Mouse (Mus musculus) liver, embryonic 14.5 days (tissue): ENCODE measurements around the gene Fbf1.

Experiments
- CTCF ChIP-seq: IDR thresholded peaks from 2 replicates; pipeline ENCODE4 v1.5.1; 2016; ENCODE audit warnings: antibody characterized with exemption, low read depth, control low read depth
- EP300 ChIP-seq: IDR thresholded peaks from 2 replicates; pipeline ENCODE4 v1.6.1; 2016; ENCODE audit warnings: antibody characterized with exemption, low read depth

DNA sequence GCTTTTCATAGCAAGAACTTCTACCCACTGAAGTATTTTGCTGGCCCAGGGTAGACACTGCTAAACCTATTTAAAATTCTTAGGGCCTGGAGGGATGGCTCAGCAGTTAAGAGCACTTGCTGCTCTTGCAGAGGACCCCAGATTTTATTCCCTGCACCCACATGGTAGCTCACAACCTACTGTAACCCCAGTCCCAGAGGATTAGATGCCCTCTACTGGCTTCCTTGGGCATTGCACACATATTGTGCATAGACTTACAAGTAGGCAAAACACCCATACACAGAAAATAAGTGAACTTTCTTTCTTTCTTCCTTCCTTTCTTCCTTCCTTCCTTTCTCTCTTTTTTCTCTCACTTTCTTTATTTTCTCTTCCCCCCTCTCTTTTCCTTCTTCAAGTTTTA, 50.1 kb downstream of the Fbf1 start:
- TF ChIP-seq CTCF (peak; percentile 58), EP300 (no peak)
